In the genomic region with DNA sequence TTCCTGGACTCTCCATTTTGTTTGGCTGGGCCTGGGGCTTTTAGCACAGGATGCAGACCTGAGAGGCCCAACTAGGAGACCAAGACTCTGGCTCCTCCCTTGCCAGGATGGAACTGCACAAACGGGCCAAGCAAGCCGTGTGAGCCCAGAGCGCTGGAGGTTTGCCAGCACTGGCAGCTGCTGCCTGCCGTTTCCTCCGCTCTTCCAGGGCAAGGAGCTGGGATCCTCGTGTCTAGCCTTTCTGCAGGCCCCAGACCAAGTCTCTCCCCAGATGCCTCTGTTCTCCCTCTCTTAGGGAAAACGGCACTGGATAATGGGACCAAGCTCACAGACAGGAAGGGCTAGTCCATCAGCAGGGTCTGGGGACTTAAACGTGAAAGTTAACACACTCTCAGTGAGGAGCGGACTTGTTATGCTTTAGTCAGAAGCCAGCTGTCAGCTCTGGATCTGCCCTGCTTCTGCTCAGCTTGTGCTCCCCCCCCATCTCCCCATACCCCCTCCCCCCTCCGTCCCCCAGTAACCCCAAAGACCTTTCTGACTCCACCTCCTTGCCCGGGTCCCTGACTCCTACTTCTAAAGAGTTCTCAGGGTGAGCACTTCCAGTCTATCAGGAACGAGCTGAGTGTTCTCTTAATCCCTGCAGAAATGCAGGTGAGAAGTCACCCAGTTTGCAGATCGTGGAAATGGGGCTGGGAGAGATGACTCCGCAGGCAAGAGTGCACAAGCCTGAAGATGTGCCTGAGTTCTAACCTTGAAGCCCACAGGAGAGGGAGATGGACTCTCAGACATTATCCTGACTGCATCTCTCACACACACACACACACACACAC, we compare ENCODE assay signal across 8 mouse cellular contexts. TPM values are rescaled to one million over a fixed set of nuclear protein-coding genes. Genes with fewer than 3 reads are reported as not detected.
DNase-seq lines count a peak whose midpoint lies in the region; ATAC-seq lines count a peak whose summit lies in the region.

No protein-coding gene starts in this region.

- WGBS in forebrain, embryonic 10.5 days, result 31% methylated on average over 14 of the region's 14 CpGs
- WGBS in heart, embryonic 13.5 days, result 13% methylated on average over 14 of the region's 14 CpGs
- 15% methylated on average over 14 of the region's 14 CpGs for WGBS in kidney, embryonic 15.5 days
- WGBS in neural tube, embryonic 14.5 days, result 26% methylated on average over 14 of the region's 14 CpGs

- DNase-seq in 3134 (ENCODE audit: extremely low read depth, insufficient read length, low spot score), result peak; percentile 83
- DNase-seq in adrenal gland, postnatal 14 days, result peak; percentile 87
- no peak for DNase-seq in forebrain, embryonic 10.5 days (ENCODE audit: extremely low spot score, low spot score)
- DNase-seq in liver, result peak; percentile 52
- DNase-seq in urinary bladder, postnatal 10 days (ENCODE audit: low spot score), result peak; percentile 46

- no peak overlapping the region for H3K4me3 ChIP-seq in forebrain, embryonic 10.5 days
- H3K4me3 ChIP-seq in heart, embryonic 13.5 days, result no peak overlapping the region
- H3K4me3 ChIP-seq in kidney, embryonic 15.5 days (replicated peaks), result no peak overlapping the region
- no peak overlapping the region for H3K4me3 ChIP-seq in neural tube, embryonic 14.5 days (ENCODE audit: low read depth, low read length)

- H3K4me1 ChIP-seq in forebrain, embryonic 10.5 days, result peaks cover 47% of the 10 kb centered on the region
- peaks cover 47% of the 10 kb centered on the region for H3K4me1 ChIP-seq in heart, embryonic 13.5 days
- H3K4me1 ChIP-seq in kidney, embryonic 15.5 days, result peaks cover 37% of the 10 kb centered on the region
- 0 out of 2 replicates have a peak, but pooled peaks cover 16% of the 10 kb centered on the region for H3K4me1 ChIP-seq in neural tube, embryonic 14.5 days (ENCODE audit: control insufficient read depth, insufficient read depth, low read length)

- H3K4me2 ChIP-seq in heart, embryonic 13.5 days, result peak overlapping the region; percentile 50
- peak overlapping the region; percentile 20 for H3K4me2 ChIP-seq in kidney, embryonic 15.5 days
- no peak overlapping the region for H3K4me2 ChIP-seq in neural tube, embryonic 14.5 days (ENCODE audit: low read depth, low read length)

- H3K9me3 ChIP-seq in forebrain, embryonic 10.5 days, result no peaks in the 10 kb centered on the region
- H3K9me3 ChIP-seq in heart, embryonic 13.5 days, result no peaks in the 10 kb centered on the region
- no peaks in the 10 kb centered on the region for H3K9me3 ChIP-seq in kidney, embryonic 15.5 days (replicated peaks)
- no peaks in the 10 kb centered on the region for H3K9me3 ChIP-seq in neural tube, embryonic 14.5 days (ENCODE audit: control insufficient read depth, low read length)

- H3K27ac ChIP-seq in forebrain, embryonic 10.5 days, result peak overlapping the region; percentile 80
- peak overlapping the region; percentile 96 for H3K27ac ChIP-seq in heart, embryonic 13.5 days (replicated peaks)
- H3K27ac ChIP-seq in kidney, embryonic 15.5 days, result peak overlapping the region; percentile 90
- peak overlapping the region; percentile 45; the same call in 1 of the 2 replicates for H3K27ac ChIP-seq in neural tube, embryonic 14.5 days (ENCODE audit: low read depth, low read length)

- peaks cover 11% of the 10 kb centered on the region; the same call in 1 of the 2 replicates for H3K27me3 ChIP-seq in forebrain, embryonic 10.5 days (ENCODE audit: poor library complexity, severe bottlenecking)
- H3K27me3 ChIP-seq in heart, embryonic 13.5 days (replicated peaks), result no peaks in the 10 kb centered on the region
- no peaks in the 10 kb centered on the region for H3K27me3 ChIP-seq in kidney, embryonic 15.5 days
- no peaks in the 10 kb centered on the region for H3K27me3 ChIP-seq in neural tube, embryonic 14.5 days (ENCODE audit: control insufficient read depth, insufficient read depth, low read length)

- peak; percentile 10; the same call in 1 of the 2 replicates for ATAC-seq in heart, embryonic 13.5 days (ENCODE audit: extremely low read depth, insufficient number of reproducible peaks, low FRiP score, low TSS enrichment)
- ATAC-seq in kidney, embryonic 15.5 days (replicated peaks; ENCODE audit: low FRiP score), result peak; percentile 69
- peak; percentile 74 for ATAC-seq in neural tube, embryonic 14.5 days (ENCODE audit: low read depth)

- H3K36me3 ChIP-seq in forebrain, embryonic 10.5 days (replicated peaks), result no peaks in the 10 kb centered on the region
- 0 out of 2 replicates have a peak, but pooled peaks cover 3% of the 10 kb centered on the region for H3K36me3 ChIP-seq in heart, embryonic 13.5 days
- no peaks in the 10 kb centered on the region for H3K36me3 ChIP-seq in kidney, embryonic 15.5 days
- no peaks in the 10 kb centered on the region for H3K36me3 ChIP-seq in neural tube, embryonic 14.5 days (ENCODE audit: control insufficient read depth, insufficient read depth, low read length)

- H3K9ac ChIP-seq in heart, embryonic 13.5 days, result peak overlapping the region; percentile 71
- no peak overlapping the region for H3K9ac ChIP-seq in kidney, embryonic 15.5 days
- H3K9ac ChIP-seq in neural tube, embryonic 14.5 days (replicated peaks; ENCODE audit: low read depth, low read length), result no peak overlapping the region

RNA-seq across cellular contexts. Expression of a gene that starts 45.0 kb away (rescaled TPM):
- 40.4 and 44.8 TPM in 2 replicates for total RNA-seq in adrenal gland, postnatal 14 days (2021)
- polyA plus RNA-seq in forebrain, embryonic 10.5 days (2016; fragmentation: Nextera tagmentation; extraction: Ambion mirVana), result 6.2 and 6.4 TPM in 2 replicates
- polyA plus RNA-seq in heart, embryonic 13.5 days (2015; fragmentation: Nextera tagmentation; extraction: Ambion mirVana), result 12.3 and 13.1 TPM in 2 replicates
- 8.5 and 9.3 TPM in 2 replicates for polyA plus RNA-seq in kidney, embryonic 15.5 days (2015; fragmentation: Nextera tagmentation; extraction: Ambion mirVana)
- 37.7 and 39.5 TPM in 2 replicates for polyA plus RNA-seq in neural tube, embryonic 14.5 days (2014; fragmentation: Nextera tagmentation; extraction: Ambion mirVana)

Comparison
In these comparisons a context has a peak if more than half of its experiments do, and no peak if none do; other contexts are left out.
1. H3K27ac ChIP-seq: peak in every context shown above with its lines; median percentile 96 in heart, embryonic 13.5 days; 90 in kidney, embryonic 15.5 days; 80 in forebrain, embryonic 10.5 days; 45 in neural tube, embryonic 14.5 days.
2. ATAC-seq: peak in every context shown above with its lines; median percentile 74 in neural tube, embryonic 14.5 days; 69 in kidney, embryonic 15.5 days; 10 in heart, embryonic 13.5 days.